Mouse (Mus musculus): ENCODE measurements around the gene Prkaa2. TPM values are rescaled to one million over a fixed set of nuclear protein-coding genes. Genes with fewer than 3 reads are reported as not detected.

Prkaa2 gene
- total and polyA plus RNA-seq, 3 experiments: not detected

GRCm38 (mm10) chr4:105109990-105110683, 447 bp upstream of the Prkaa2 start (continued):
- TF ChIP-seq TCF12 (IDR thresholded peaks at IDR 0.05; ENCODE audit: low read depth, low read length) (no peak), TBP (IDR thresholded peaks at IDR 0.05; ENCODE audit: low read depth, low read length) (no peak), TAL1 (IDR thresholded peaks at IDR 0.05; ENCODE audit: low read length) (no peak), EP300 (IDR thresholded peaks at IDR 0.05; ENCODE audit: low read depth in 1 of 2, low read length in 2 of 2) (no peak), MAX (IDR thresholded peaks at IDR 0.05; ENCODE audit: low read length) (no peak)

- Histone ChIP-seq H3K9me3 (replicated peaks; ENCODE audit: insufficient read depth, low read length) (no peaks in the 10 kb centered on the region), H3K27ac (ENCODE audit: control insufficient read depth, low read depth, low read length) (no peak overlapping the region), H3K36me3 (ENCODE audit: control insufficient read depth in 1 of 2, insufficient read depth in 2 of 2, low read length in 2 of 2) (no peaks in the 10 kb centered on the region), H3K4me1 (ENCODE audit: control insufficient read depth in 1 of 2, insufficient read depth in 2 of 2, low read length in 2 of 2) (no peaks in the 10 kb centered on the region), H3K9ac (ENCODE audit: control insufficient read depth, low read depth, low read length, poor library complexity, severe bottlenecking) (no peak overlapping the region), H3K4me3 (ENCODE audit: control insufficient read depth in 1 of 2, insufficient read depth in 1 of 2, low read depth in 2 of 2, low read length in 2 of 2) (no peak overlapping the region), H3K79me2 (ENCODE audit: control insufficient read depth, insufficient read depth, low read length, poor library complexity) (no peaks in the 10 kb centered on the region), H3K27me3 (ENCODE audit: control insufficient read depth in 1 of 2, insufficient read depth in 2 of 2, low read length in 2 of 2) (no peaks in the 10 kb centered on the region)
- TF ChIP-seq NRF1 (IDR thresholded peaks at IDR 0.05; ENCODE audit: insufficient read depth, low read depth, low read length, poor library complexity, severe bottlenecking) (no peak), BHLHE40 (IDR thresholded peaks at IDR 0.05; ENCODE audit: borderline replicate concordance, low read depth, low read length) (no peak), KAT2A (conservative IDR thresholded peaks at IDR 0.05; ENCODE audit: low read depth, low read length) (no peak), TAL1 (IDR thresholded peaks at IDR 0.05; ENCODE audit: low read length) (no peak), E2F4 (IDR thresholded peaks at IDR 0.05; ENCODE audit: borderline replicate concordance, low read depth, low read length) (no peak), POLR2AphosphoS2 (IDR thresholded peaks at IDR 0.05; ENCODE audit: low read length) (no peak), SMC3 (IDR thresholded peaks at IDR 0.05; ENCODE audit: low read depth, low read length) (no peak), RCOR1 (IDR thresholded peaks at IDR 0.05; ENCODE audit: low read depth, low read length) (no peak), ETS1 (IDR thresholded peaks at IDR 0.05; ENCODE audit: low read depth, low read length) (no peak), MXI1 (IDR thresholded peaks at IDR 0.05; ENCODE audit: low read depth, low read length) (no peak)
- DNase-seq (ENCODE audit: low read depth, low spot score): no peak
Observed at GRCm38 (mm10) chr4:105108641-105109198, 970 bp downstream of the Prkaa2 start.

- no peak overlapping the region for H3K9ac ChIP-seq (ENCODE audit: control insufficient read depth, low read depth, low read length, poor library complexity, severe bottlenecking)
- no peak overlapping the region for H3K4me3 ChIP-seq (ENCODE audit: control insufficient read depth in 1 of 2, insufficient read depth in 1 of 2, low read depth in 2 of 2, low read length in 2 of 2)
- H3K79me2 ChIP-seq (ENCODE audit: control insufficient read depth, insufficient read depth, low read length, poor library complexity): no peaks in the 10 kb centered on the region
- H3K9me3 ChIP-seq (replicated peaks; ENCODE audit: insufficient read depth, low read length): no peaks in the 10 kb centered on the region
- no peaks in the 10 kb centered on the region for H3K36me3 ChIP-seq (ENCODE audit: control insufficient read depth in 1 of 2, insufficient read depth in 2 of 2, low read length in 2 of 2)
- no peak overlapping the region for H3K27ac ChIP-seq (ENCODE audit: control insufficient read depth, low read depth, low read length)
- TF ChIP-seq ETS1 (IDR thresholded peaks at IDR 0.05; ENCODE audit: low read depth, low read length) (no peak), RCOR1 (IDR thresholded peaks at IDR 0.05; ENCODE audit: low read depth, low read length) (no peak), RAD21 (IDR thresholded peaks at IDR 0.05; ENCODE audit: low read depth, low read length) (no peak), JUND (IDR thresholded peaks at IDR 0.05; ENCODE audit: low read depth, low read length) (no peak), HCFC1 (IDR thresholded peaks at IDR 0.05; ENCODE audit: low read depth, low read length) (no peak), ZC3H11A (IDR thresholded peaks at IDR 0.05; ENCODE audit: low read depth, low read length) (no peak), ZMIZ1 (IDR thresholded peaks at IDR 0.05; ENCODE audit: low read depth, low read length) (no peak), GABPA (IDR thresholded peaks at IDR 0.05; ENCODE audit: low read depth, low read length) (no peak), TBP (IDR thresholded peaks at IDR 0.05; ENCODE audit: low read depth, low read length) (no peak), NELFE (IDR thresholded peaks at IDR 0.05; ENCODE audit: low read depth, low read length) (no peak), ZKSCAN1 (IDR thresholded peaks at IDR 0.05; ENCODE audit: low read depth, low read length) (no peak), KAT2A (conservative IDR thresholded peaks at IDR 0.05; ENCODE audit: low read depth, low read length) (no peak), EP300 (IDR thresholded peaks at IDR 0.05; ENCODE audit: low read depth in 1 of 2, low read length in 2 of 2) (no peak), USF2 (IDR thresholded peaks at IDR 0.05; ENCODE audit: borderline replicate concordance in 1 of 2, insufficient read depth in 1 of 2, low read depth in 1 of 2, low read length in 2 of 2) (no peak), MYB (IDR thresholded peaks at IDR 0.05; ENCODE audit: low read depth, low read length) (no peak), SIN3A (IDR thresholded peaks at IDR 0.05; ENCODE audit: low read length) (no peak)
- no peak for DNase-seq (ENCODE audit: low read depth, low spot score)
- no peaks in the 10 kb centered on the region for H3K4me1 ChIP-seq (ENCODE audit: control insufficient read depth in 1 of 2, insufficient read depth in 2 of 2, low read length in 2 of 2)
- no peaks in the 10 kb centered on the region for H3K27me3 ChIP-seq (ENCODE audit: control insufficient read depth in 1 of 2, insufficient read depth in 2 of 2, low read length in 2 of 2)
Observed at GRCm38 (mm10) chr4:105107943-105108640, 1.6 kb downstream of the Prkaa2 start.
